Mouse (Mus musculus) erythroblast, embryonic 14.5 days (primary cell): Measurements from ENCODE around the gene Rgs6. TPM values are rescaled to one million over a fixed set of nuclear protein-coding genes. Genes with fewer than 3 reads are reported as not detected.

Source experiments
- H3K27me3 ChIP-seq: 2 replicates; pipeline ENCODE4 v1.6.1; 2012; ENCODE audit warnings: inconsistent platforms; ENCODE audit not compliant: control insufficient read depth
- H3K36me3 ChIP-seq: 2 replicates; pipeline ENCODE4 v1.6.1; 2012; ENCODE audit warnings: mild to moderate bottlenecking, inconsistent platforms; ENCODE audit not compliant: control insufficient read depth
- H3K4me1 ChIP-seq: 2 replicates; pipeline ENCODE4 v1.6.1; 2012; ENCODE audit warnings: inconsistent platforms; ENCODE audit not compliant: control insufficient read depth
- H3K4me3 ChIP-seq: replicated peaks from 2 replicates; pipeline ENCODE3; 2012; ENCODE audit warnings: moderate library complexity, mild to moderate bottlenecking, inconsistent platforms
- H3K9me3 ChIP-seq: 2 replicates; pipeline ENCODE4 v1.6.1; 2012; ENCODE audit warnings: low read length, inconsistent platforms, mixed read lengths; ENCODE audit not compliant: control insufficient read depth
- GATA1 ChIP-seq: IDR thresholded peaks from 2 replicates; pipeline ENCODE4 v1.6.1; 2012; ENCODE audit warnings: low read length, inconsistent platforms, mixed read lengths
- TAL1 ChIP-seq: IDR thresholded peaks from 3 replicates; pipeline ENCODE4 v1.6.1; 2012; ENCODE audit warnings: low read length, inconsistent platforms, mixed read lengths
- polyA plus RNA-seq: library from polyadenylated mRNA; stranded (reverse); fragments of >175 nt; gene quantifications from 2 replicates; pipeline ENCODE4 v1.2.3, GENCODE M21; 2012

The Rgs6 gene
- polyA plus RNA-seq, 1 experiment = not detected

GRCm38 (mm10) chr12:83037798-83038560, 449.9 kb downstream of the Rgs6 start:
- Histone ChIP-seq H3K36me3 (no peaks in the 10 kb centered on the region), H3K4me3 (no peak overlapping the region), H3K27me3 (peaks cover 3% of the 10 kb centered on the region), H3K4me1 (no peaks in the 10 kb centered on the region), H3K9me3 (no peaks in the 10 kb centered on the region)
- no peak for TF ChIP-seq TAL1
- TF ChIP-seq GATA1 = no peak

DNA sequence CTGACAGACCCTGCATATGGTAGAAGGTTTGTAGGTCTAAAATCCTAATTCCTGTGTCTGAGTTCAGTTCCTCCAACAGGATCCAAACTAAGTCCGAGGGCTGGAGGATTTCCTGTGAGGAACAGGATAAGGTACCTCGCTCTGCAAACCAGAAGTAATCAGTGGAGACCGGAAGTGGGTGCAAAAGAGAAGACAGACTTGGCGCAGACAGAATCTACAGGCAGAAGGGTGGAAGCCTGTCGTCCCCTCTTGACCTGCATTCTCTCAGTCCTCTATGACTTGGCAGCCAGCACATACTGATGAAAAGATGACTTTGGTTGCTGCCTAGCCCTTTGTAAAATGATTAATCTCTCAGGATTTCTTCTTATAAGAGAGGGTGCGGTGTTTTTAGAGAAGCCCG, 450.7 kb downstream of the Rgs6 start:
- no peaks in the 10 kb centered on the region for H3K9me3 ChIP-seq
- no peak overlapping the region for H3K4me3 ChIP-seq
- no peaks in the 10 kb centered on the region for H3K4me1 ChIP-seq
- TF ChIP-seq TAL1 (no peak), GATA1 (no peak)
- no peaks in the 10 kb centered on the region for H3K36me3 ChIP-seq
- peaks cover 3% of the 10 kb centered on the region for H3K27me3 ChIP-seq

DNA sequence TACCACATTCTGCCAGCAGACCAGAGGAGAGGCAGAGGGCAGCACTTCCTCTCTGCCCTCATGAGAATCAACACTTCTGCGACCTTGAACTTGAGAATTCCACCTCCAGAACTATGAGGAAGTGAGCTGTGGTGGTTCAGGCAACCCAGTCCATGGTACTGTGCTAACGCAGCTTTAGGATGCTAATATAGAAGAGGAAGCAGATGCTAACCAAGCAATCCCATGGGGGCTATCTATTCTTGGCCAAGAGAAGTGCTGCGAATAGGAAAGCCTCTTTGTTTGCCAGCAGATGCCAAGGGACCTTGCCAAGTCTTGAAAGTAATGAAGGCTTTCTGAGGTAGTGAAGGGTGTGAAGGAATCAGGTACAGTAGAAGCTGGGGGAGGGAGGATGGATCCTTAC, 451.8 kb downstream of the Rgs6 start:
- no peaks in the 10 kb centered on the region for H3K4me1 ChIP-seq
- no peaks in the 10 kb centered on the region for H3K36me3 ChIP-seq
- no peak overlapping the region for H3K4me3 ChIP-seq
- no peaks in the 10 kb centered on the region for H3K9me3 ChIP-seq
- TF ChIP-seq TAL1 = no peak
- no peak for TF ChIP-seq GATA1
- H3K27me3 ChIP-seq = peaks cover 3% of the 10 kb centered on the region

DNA sequence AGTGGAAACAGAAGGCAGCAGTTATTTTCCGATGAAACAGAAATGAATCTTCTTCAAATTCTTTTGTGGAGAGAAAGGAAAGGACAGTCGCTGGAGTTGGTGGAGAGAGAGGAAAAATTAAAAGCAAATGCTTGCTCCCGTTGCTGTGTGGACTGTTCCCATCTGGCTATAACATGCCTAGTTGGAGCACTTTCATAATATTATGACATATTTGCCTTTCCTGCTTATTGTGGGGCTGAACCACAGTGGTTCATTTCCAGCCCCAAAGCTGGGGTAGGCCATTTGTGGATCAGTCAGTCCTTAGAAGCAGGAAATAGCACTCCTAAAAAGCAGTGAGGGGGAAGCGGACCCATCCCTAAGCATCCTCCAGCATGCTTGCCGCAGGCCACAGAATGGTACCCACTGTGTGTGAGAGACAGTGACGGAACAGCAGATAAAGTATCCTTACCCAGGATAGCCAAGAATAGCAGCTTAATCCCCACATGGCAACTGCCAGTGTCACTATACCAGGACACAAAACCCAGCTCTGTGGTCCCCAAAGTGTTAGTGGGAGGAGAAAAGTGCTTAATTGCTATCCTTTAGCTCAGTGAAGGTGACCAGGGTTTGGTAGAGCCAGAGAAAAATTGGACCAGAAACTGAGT, 456.0 kb downstream of the Rgs6 start:
- Histone ChIP-seq H3K36me3 (no peaks in the 10 kb centered on the region), H3K4me1 (no peaks in the 10 kb centered on the region), H3K4me3 (no peak overlapping the region), H3K27me3 (peaks cover 3% of the 10 kb centered on the region), H3K9me3 (no peaks in the 10 kb centered on the region)
- TF ChIP-seq TAL1 = no peak
- no peak for TF ChIP-seq GATA1

GRCm38 (mm10) chr12:83044621-83044990, 456.5 kb downstream of the Rgs6 start:
- H3K4me3 ChIP-seq = no peak overlapping the region
- TF ChIP-seq GATA1 = no peak
- TF ChIP-seq TAL1 = no peak
- peaks cover 3% of the 10 kb centered on the region for H3K27me3 ChIP-seq
- H3K9me3 ChIP-seq = no peaks in the 10 kb centered on the region
- no peaks in the 10 kb centered on the region for H3K36me3 ChIP-seq
- no peaks in the 10 kb centered on the region for H3K4me1 ChIP-seq

DNA sequence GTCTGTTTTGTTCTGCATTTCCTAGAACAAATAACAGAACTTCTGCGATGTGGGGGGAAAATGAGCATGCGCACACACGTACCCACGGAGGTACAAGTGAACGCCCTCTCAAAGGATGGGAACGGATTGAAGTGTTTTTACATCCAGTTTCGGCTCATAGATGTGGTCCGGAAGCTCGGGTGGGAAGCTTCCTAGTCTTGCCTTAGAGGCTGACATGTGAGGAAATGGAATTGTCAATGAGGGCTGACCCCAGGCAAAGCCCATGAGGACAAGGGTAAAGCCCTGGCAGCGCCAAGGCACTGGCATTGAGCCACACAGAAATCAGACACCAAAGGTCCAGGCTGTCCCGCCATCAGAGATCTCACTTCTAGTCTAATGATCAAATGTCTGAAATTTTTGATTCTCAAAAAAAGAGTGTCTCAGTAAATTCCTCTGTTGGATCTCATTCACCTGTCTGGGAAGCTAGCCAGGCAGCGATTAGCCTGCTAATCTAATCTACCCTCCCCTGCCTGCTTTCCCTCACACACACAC, 457.0 kb downstream of the Rgs6 start:
- TF ChIP-seq GATA1 (no peak), TAL1 (no peak)
- H3K9me3 ChIP-seq = no peaks in the 10 kb centered on the region
- H3K36me3 ChIP-seq = no peaks in the 10 kb centered on the region
- H3K4me3 ChIP-seq = no peak overlapping the region
- no peaks in the 10 kb centered on the region; the same call in none of the 2 replicates for H3K27me3 ChIP-seq
- no peaks in the 10 kb centered on the region for H3K4me1 ChIP-seq

DNA sequence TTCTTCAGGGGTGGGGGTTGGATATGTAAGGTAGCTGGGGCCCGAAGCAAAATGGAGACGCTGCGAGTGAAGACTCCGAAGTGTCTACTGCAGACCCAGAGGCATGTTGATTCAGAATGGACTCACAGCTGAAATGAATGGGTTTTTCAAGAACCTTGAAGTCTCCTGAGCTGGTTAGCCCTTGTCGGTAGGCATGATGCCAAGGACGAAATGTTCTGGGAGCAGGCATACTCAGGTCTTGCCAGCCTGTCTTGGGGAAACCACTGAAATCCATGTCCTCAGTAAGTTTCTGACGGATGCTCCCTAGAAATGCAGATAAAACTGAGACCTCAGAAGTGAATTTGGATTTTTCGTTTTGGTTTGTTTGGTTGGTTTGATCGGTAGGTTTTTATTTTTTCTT, 458.6 kb downstream of the Rgs6 start:
- TF ChIP-seq TAL1 (no peak), GATA1 (no peak)

DNA sequence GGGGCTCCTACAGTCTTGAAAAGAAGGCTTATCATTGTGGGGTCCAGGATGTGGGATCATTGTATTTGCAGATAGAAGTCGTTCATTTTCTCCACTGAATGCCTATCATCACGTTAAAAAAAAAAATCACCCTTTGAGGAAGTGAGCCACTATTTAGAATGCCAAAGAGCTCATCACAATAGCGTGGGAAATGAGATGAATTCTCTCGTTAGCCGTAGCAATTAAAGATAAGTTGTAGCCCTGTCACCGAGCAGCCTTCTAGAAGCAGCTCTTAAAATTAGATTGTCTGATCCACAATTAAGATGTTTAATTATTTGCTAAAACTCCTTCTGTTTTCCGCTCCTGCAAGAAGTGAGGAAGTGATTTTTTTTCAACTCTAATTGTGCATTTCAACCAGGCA, 459.6 kb downstream of the Rgs6 start:
- no peak for TF ChIP-seq GATA1
- no peak for TF ChIP-seq TAL1
- Histone ChIP-seq H3K4me1 (peaks cover 9% of the 10 kb centered on the region), H3K4me3 (no peak overlapping the region), H3K36me3 (no peaks in the 10 kb centered on the region), H3K9me3 (no peaks in the 10 kb centered on the region), H3K27me3 (no peaks in the 10 kb centered on the region; the same call in 1 of the 2 replicates)

More for the DNA sequence above, 458.6 kb downstream of the Rgs6 start:
- Histone ChIP-seq H3K4me1 (peaks cover 9% of the 10 kb centered on the region), H3K36me3 (no peaks in the 10 kb centered on the region), H3K9me3 (no peaks in the 10 kb centered on the region), H3K4me3 (no peak overlapping the region), H3K27me3 (no peaks in the 10 kb centered on the region; the same call in 1 of the 2 replicates)

- Histone ChIP-seq H3K4me1 (peaks cover 9% of the 10 kb centered on the region), H3K9me3 (peaks cover 10% of the 10 kb centered on the region), H3K36me3 (no peaks in the 10 kb centered on the region), H3K27me3 (no peaks in the 10 kb centered on the region; the same call in 1 of the 2 replicates), H3K4me3 (no peak overlapping the region)
- no peak for TF ChIP-seq GATA1
- TF ChIP-seq TAL1 = no peak
Observed at GRCm38 (mm10) chr12:83050514-83050913, 462.4 kb downstream of the Rgs6 start.
